Mouse (Mus musculus) stomach, postnatal 0 days (tissue): ENCODE measurements around the gene Fa2h. TPM values are rescaled to one million over a fixed set of nuclear protein-coding genes. Genes with fewer than 3 reads are reported as not detected.
A peak's percentile ranks its signal among the peaks of the same experiment; 100 is the strongest.

Experiments
- ATAC-seq: fragments of 200-750 bp; cut with Nextera tagmentation; 2 replicates; pipeline ENCODE4 v1.8.0; 2017; ENCODE audit not compliant: low FRiP score, low TSS enrichment
- DNase-seq: peaks from one replicate; pipeline ENCODE4 v3.0.0-alpha.2; 2016; ENCODE audit warnings: low spot score
- H3K27ac ChIP-seq: fragments of 300-500 bp; sonication (generic); replicated peaks from 2 replicates; pipeline ENCODE4 v1.5.1; 2014; ENCODE audit warnings: mild to moderate bottlenecking, control low read depth
- H3K27me3 ChIP-seq: fragments of 300-500 bp; sonication (generic); 2 replicates; pipeline ENCODE4 v1.6.1; 2014; ENCODE audit warnings: low read length; ENCODE audit not compliant: control insufficient read depth, insufficient read depth
- H3K36me3 ChIP-seq: fragments of 300-500 bp; sonication (generic); 2 replicates; pipeline ENCODE4 v1.6.1; 2014; ENCODE audit warnings: low read length, mixed read lengths; ENCODE audit not compliant: control insufficient read depth, insufficient read depth
- H3K4me1 ChIP-seq: fragments of 300-500 bp; sonication (generic); replicated peaks from 2 replicates; pipeline ENCODE4 v1.6.1; 2014; ENCODE audit warnings: antibody characterized with exemption; ENCODE audit not compliant: control insufficient read depth, insufficient read depth
- H3K4me2 ChIP-seq: fragments of 300-500 bp; sonication (generic); replicated peaks from 2 replicates; pipeline ENCODE4 v1.6.1; 2014; ENCODE audit warnings: low read depth, mild to moderate bottlenecking, control low read depth, moderate library complexity
- H3K4me3 ChIP-seq: fragments of 300-500 bp; sonication (generic); 2 replicates; pipeline ENCODE4 v1.5.1; 2014; ENCODE audit warnings: low read depth, low read length, control low read depth
- H3K9ac ChIP-seq: fragments of 300-500 bp; sonication (generic); 2 replicates; pipeline ENCODE4 v1.6.1; 2014; ENCODE audit warnings: mild to moderate bottlenecking, low read length, control low read depth, mixed read lengths
- H3K9me3 ChIP-seq: fragments of 300-500 bp; sonication (generic); 2 replicates; pipeline ENCODE4 v1.6.1; 2016; ENCODE audit warnings: low read length; ENCODE audit not compliant: control insufficient read depth
- CTCF ChIP-seq: IDR thresholded peaks from 2 replicates; pipeline ENCODE4 v1.5.1; 2016; ENCODE audit warnings: antibody characterized with exemption, low read depth, mild to moderate bottlenecking, moderate library complexity
- EP300 ChIP-seq: optimal IDR thresholded peaks from 2 replicates; pipeline ENCODE3; 2016; ENCODE audit warnings: antibody characterized with exemption
- whole genome bisulfite sequencing: fragments of 180-500 bp; shearing (Covaris S2); extraction: QIAGEN DNeasy Blood & Tissue Kit; methylation state at CpG from one replicate; pipeline ENCODE4 v1.1.7; 2014; 5-methylcytosine and 5-hydroxymethylcytosine counted together
- polyA plus RNA-seq: library from polyadenylated mRNA; unstranded; fragments of >200 nt; fragmentation: Nextera tagmentation; extraction: Ambion mirVana; gene quantifications from 2 replicates; pipeline ENCODE4 v1.2.1, GENCODE M21; 2015

Gene Fa2h
- polyA plus RNA-seq, 1 experiment from 2014 or later = 24.7 TPM

DNA sequence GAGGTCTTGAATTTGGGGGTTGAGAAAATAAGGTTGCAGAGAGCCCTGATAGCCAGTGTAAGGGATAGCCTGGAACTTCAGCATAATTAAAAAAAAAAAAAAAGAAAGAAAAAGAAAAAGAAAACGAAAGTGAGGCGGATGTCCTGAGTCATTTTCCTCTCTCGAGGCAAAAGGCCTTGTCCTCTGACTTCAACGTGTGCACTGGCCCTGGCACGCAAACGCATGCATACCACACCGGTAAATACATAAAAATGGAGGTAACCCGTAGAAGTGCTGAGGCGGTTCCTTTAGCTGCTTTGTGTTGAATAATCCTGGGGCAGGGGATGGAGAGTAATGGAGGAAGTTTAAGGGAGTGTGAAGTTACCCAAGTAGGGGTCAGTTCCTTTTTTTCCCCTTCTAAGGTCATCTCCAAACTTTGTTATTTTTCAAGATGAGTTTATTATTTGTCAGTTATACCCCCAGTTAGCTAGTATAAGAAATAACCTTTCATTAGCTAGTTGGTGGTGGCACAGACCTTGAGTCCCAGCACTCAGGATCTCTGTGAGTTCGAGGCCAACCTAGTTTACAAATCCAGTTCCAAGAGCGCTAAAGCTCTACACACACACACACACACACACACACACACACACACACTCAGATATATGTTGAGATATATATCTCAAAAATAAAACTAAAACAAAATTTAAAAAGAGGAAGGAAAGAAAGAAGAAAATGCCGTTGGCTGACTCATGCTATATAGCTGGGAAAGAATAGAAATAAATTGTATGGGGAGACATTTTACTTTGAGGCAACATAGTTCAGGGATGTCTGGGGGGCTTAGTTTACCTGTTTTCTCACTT lies 55.0 kb downstream of the Fa2h start:
- Histone ChIP-seq H3K4me2 (peak overlapping the region; percentile 82), H3K9me3 (no peaks in the 10 kb centered on the region), H3K4me3 (peak overlapping the region; percentile 54), H3K9ac (no peak overlapping the region; the same call in 1 of the 2 replicates), H3K27me3 (no peaks in the 10 kb centered on the region), H3K4me1 (no peaks in the 10 kb centered on the region), H3K36me3 (no peaks in the 10 kb centered on the region), H3K27ac (no peak overlapping the region)
- DNase-seq (no peak), ATAC-seq (no peak)
- TF ChIP-seq CTCF (no peak), EP300 (no peak)
- WGBS = 37% methylated on average over 12 of the region's 12 CpGs

DNA sequence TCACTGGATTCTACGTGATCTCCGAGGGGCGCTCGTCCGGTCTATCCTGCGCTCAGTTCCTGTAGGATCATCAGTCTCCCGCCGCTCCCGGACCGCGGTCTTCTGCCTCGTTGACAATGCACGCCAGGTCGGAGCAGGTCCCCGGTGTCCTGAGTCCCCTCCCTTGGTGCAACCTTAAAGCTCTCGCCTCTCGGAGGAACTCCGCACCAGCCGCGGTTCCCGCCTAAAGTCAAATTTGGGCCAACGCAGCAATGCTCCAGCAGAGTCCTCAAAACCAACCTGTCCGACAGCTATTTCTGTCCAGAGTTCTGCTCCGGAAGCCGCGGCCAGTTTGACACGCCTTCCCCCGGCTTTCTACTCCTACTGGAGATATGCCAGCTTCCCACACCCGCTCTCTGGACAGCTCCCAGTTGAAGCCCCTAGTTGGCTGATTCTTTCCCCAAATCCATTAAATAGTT lies 55.7 kb downstream of the Fa2h start, which contains the start of gene Mlkl:
Mlkl (minus strand) TSS at position 288 of the 458 bp plus-strand sequence.
- WGBS = under 1% methylated on average over 29 of the region's 29 CpGs
- DNase-seq (peak; percentile 76), ATAC-seq (peak; percentile 63)
- Histone ChIP-seq H3K9ac (peak within 1 kb of the TSS; percentile 57), H3K27ac (peak within 1 kb of the TSS; percentile 31; the same call in 1 of the 2 replicates), H3K4me3 (peak within 1 kb of the TSS; percentile 54), H3K4me2 (peak within 1 kb of the TSS; percentile 82), H3K4me1 (no peaks in the 10 kb centered on the region), H3K27me3 (no peaks in the 10 kb centered on the region), H3K36me3 (no peaks in the 10 kb centered on the region), H3K9me3 (no peaks in the 10 kb centered on the region)
- TF ChIP-seq CTCF = no peak
- no peak for TF ChIP-seq EP300

DNA sequence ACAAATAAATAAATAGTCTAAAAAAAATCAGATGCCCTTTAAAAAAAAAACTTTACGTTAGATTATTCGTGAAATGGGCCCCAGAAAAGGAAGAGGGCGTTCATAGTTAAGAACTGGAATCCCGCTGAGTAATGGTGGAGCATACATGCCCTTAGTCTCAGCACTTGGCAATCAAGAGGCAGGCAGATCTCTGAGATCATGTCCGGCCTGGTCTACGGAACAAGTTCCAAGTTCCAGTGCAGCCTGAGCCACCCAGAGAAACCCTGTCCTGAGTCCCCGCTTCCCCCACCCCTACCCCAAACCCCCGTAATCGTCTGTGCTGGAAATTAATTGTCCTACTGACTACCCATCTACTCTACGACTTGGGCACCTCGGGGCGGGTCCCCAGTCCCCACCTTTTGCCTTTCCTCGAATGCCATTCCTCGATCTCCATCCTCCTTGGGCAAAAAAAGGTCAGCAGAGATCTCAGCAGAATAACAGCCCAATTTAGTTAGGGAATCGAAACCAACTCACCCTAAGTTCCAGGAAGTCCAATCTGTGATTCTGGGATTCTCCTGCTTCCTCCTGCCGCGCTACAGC lies 56.2 kb downstream of the Fa2h start:
- Histone ChIP-seq H3K4me1 (no peaks in the 10 kb centered on the region), H3K27me3 (no peaks in the 10 kb centered on the region), H3K4me3 (peak overlapping the region; percentile 54), H3K9ac (peak overlapping the region; percentile 57), H3K27ac (no peak overlapping the region), H3K4me2 (peak overlapping the region; percentile 82), H3K36me3 (no peaks in the 10 kb centered on the region), H3K9me3 (no peaks in the 10 kb centered on the region)
- DNase-seq (no peak), ATAC-seq (no peak)
- 25% methylated on average over 17 of the region's 17 CpGs for WGBS
- TF ChIP-seq EP300 = no peak
- TF ChIP-seq CTCF = no peak

DNA sequence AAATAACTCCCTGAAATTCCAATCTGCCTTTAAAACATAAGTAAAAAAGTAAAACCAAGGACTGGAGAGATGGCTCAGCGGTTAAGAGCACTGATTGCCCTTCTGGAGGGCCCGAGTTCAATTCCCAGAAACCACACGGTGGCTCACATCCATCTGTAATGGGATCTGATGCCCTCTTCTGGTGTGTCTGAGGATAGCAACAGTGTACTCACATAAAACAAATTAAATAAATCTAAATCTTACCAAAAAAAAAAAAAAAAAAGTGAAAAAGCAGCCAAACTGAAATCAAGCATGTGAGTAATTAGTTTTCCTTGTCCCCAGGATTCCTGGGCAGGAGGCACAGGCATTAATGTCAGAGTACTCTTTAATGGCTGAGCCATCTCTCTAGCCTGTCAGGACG lies 56.9 kb downstream of the Fa2h start:
- Histone ChIP-seq H3K4me2 (no peak overlapping the region), H3K36me3 (no peaks in the 10 kb centered on the region), H3K27me3 (no peaks in the 10 kb centered on the region), H3K9ac (no peak overlapping the region), H3K27ac (no peak overlapping the region), H3K9me3 (no peaks in the 10 kb centered on the region), H3K4me1 (no peaks in the 10 kb centered on the region), H3K4me3 (no peak overlapping the region)
- 80% methylated on average over 4 of the region's 4 CpGs for WGBS
- DNase-seq (no peak), ATAC-seq (no peak)
- TF ChIP-seq CTCF (peak; percentile 26; the same call in 1 of the 2 replicates), EP300 (no peak)

DNA sequence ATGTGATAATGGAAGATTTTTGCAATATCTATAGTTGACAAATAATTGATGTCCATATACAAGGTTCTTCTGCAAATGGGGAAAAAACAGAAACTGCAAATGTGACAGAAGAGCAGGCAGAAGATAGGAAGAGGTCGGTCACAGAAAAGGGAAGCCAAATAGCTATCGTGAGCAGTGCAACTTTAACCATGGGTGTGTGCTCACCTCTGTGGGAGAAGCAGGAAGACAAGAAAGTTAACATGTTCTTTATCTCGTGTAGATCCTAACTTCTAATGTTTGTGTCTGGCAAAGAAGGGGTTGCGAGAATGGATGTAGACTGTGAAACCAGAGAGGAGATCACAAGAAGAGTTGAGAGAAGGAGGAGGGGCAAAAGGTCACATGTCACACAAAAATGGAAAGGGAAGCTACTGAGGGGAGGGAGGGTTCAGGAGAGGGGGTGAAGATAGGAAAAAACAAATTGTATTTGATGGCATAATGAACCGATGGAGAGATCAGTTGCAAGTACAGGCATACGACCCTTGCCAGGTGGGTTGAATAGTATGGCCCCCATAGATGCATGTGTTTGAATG lies 68.3 kb downstream of the Fa2h start:
- TF ChIP-seq CTCF = no peak
- no peak for TF ChIP-seq EP300
- WGBS = 72% methylated on average over 6 of the region's 6 CpGs
- Histone ChIP-seq H3K36me3 (no peaks in the 10 kb centered on the region), H3K9me3 (no peaks in the 10 kb centered on the region), H3K4me2 (no peak overlapping the region), H3K4me3 (no peak overlapping the region), H3K9ac (no peak overlapping the region), H3K27ac (no peak overlapping the region), H3K4me1 (no peaks in the 10 kb centered on the region), H3K27me3 (no peaks in the 10 kb centered on the region)
- ATAC-seq (no peak), DNase-seq (no peak)
